Mouse (Mus musculus) liver, postnatal 0 days (tissue): ENCODE measurements around the gene Ptger3.

ENCODE experiments used
- CTCF ChIP-seq: sonication (generic); IDR thresholded peaks from 2 replicates; pipeline ENCODE4 v1.5.1; 2016; ENCODE audit warnings: antibody characterized with exemption, low read depth
- EP300 ChIP-seq: IDR thresholded peaks from 2 replicates; pipeline ENCODE4 v1.6.1; 2016; ENCODE audit warnings: antibody characterized with exemption, low read depth, mild to moderate bottlenecking

DNA sequence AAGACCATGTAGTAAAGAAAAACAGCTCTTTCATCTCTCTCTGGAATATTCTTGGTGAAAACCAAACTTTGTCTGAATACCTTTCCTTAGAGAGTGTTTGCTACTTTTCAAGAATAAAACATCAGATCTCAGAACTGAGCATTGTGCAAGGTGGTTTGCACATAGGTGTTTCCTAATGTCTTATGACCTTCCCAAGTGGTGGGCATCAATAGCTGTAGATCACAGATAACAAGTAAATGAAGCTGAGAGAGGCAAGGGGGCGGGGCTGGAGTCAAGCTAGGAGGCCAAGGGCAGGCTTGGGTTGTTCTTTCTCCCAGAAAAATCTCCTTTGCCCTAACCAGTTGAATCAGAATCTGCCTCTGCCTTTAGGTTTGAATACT, 9.6 kb downstream of the Ptger3 start:
- TF ChIP-seq CTCF (no peak), EP300 (no peak)
